Mouse (Mus musculus) myocyte (in vitro differentiated cells): ENCODE results near the gene Ceacam9.

Source experiments
- CEBPB ChIP-seq: IDR thresholded peaks from 2 replicates; pipeline ENCODE4 v1.6.1; 2011; ENCODE audit warnings: mild to moderate bottlenecking, moderate library complexity; ENCODE audit not compliant: poor library complexity, insufficient read depth, severe bottlenecking
- E2F4 ChIP-seq: IDR thresholded peaks from one replicate; pipeline ENCODE4 v1.6.1; 2011; ENCODE audit warnings: mild to moderate bottlenecking, control low read depth, moderate library complexity; ENCODE audit not compliant: insufficient read depth
- MAX ChIP-seq: IDR thresholded peaks from one replicate; pipeline ENCODE4 v1.6.1; 2011; ENCODE audit warnings: low read depth, mild to moderate bottlenecking, control low read depth
- MYOD1 ChIP-seq, 3 experiments: IDR thresholded peaks; one replicate each; pipeline ENCODE4 v1.6.1; 2011; ENCODE audit warnings: control low read depth in 2 of 3, low read depth in 2 of 3, mild to moderate bottlenecking in 2 of 3, moderate library complexity in 1 of 3; ENCODE audit not compliant: insufficient read length in 2 of 3, control insufficient read depth in 1 of 3
- MYOG ChIP-seq, 3 experiments: IDR thresholded peaks; one replicate each; pipeline ENCODE4 v1.6.1; 2011; ENCODE audit warnings: control low read depth in 2 of 3, low read depth in 2 of 3, mild to moderate bottlenecking in 2 of 3; ENCODE audit not compliant: insufficient read length in 2 of 3, control insufficient read depth in 1 of 3, insufficient read depth in 1 of 3
- POLR2A ChIP-seq: IDR thresholded peaks from one replicate; pipeline ENCODE4 v1.6.1; 2011; ENCODE audit warnings: low read depth, mild to moderate bottlenecking, control low read depth, moderate library complexity; ENCODE audit not compliant: insufficient read length
- POLR2AphosphoS2 ChIP-seq: IDR thresholded peaks from one replicate; pipeline ENCODE4 v1.6.1; 2011; ENCODE audit warnings: low read depth, control low read depth; ENCODE audit not compliant: insufficient read length
- SRF ChIP-seq: IDR thresholded peaks from one replicate; pipeline ENCODE4 v1.6.1; 2011; ENCODE audit warnings: low read depth; ENCODE audit not compliant: control insufficient read depth, insufficient read length
- TCF12 ChIP-seq: IDR thresholded peaks from one replicate; pipeline ENCODE4 v1.6.1; 2011; ENCODE audit warnings: mild to moderate bottlenecking, control low read depth; ENCODE audit not compliant: poor library complexity, insufficient read depth, severe bottlenecking
- TCF3 ChIP-seq: IDR thresholded peaks from one replicate; pipeline ENCODE4 v1.6.1; 2011; ENCODE audit warnings: low read depth, control low read depth; ENCODE audit not compliant: insufficient read length
- USF1 ChIP-seq: IDR thresholded peaks from one replicate; pipeline ENCODE4 v1.6.1; 2011; ENCODE audit warnings: low read depth, mild to moderate bottlenecking, control low read depth, moderate library complexity

DNA sequence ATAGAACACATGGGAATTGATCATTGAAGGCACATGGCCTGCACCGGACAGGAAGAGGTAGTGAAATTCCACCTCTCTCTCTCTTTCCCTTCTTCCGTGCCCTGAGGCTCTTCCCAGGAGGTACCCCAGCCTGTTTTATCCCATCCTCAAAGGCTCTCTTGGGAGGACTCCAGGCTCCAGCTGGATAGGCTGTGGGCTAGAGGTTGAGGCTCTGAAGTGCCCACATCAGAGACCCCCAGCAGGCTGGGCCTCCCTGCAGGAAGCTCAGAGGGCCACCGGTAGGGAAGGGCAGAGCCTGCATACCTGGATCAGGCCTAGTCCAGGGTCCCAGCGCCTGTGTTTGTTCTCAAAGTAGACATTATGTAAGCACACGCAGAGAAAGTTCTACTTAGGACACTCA, 39.9 kb downstream of the Ceacam9 start:
- TF ChIP-seq POLR2A: no peak
- TF ChIP-seq USF1: no peak
- TF ChIP-seq POLR2AphosphoS2: no peak
- TF ChIP-seq TCF12: no peak
- TF ChIP-seq TCF3: no peak
- TF ChIP-seq E2F4: no peak
- TF ChIP-seq MAX: no peak
- no peak for TF ChIP-seq SRF
- TF ChIP-seq MYOG (IDR thresholded peaks at IDR 0.05; ENCODE audit: control insufficient read depth in 1 of 3, insufficient read depth in 1 of 3, insufficient read length in 2 of 3, low read depth in 2 of 3): no peak
- TF ChIP-seq CEBPB: no peak
- TF ChIP-seq MYOD1 (IDR thresholded peaks at IDR 0.05; ENCODE audit: control insufficient read depth in 1 of 3, insufficient read length in 2 of 3, low read depth in 2 of 3): no peak
